Mouse (Mus musculus): ENCODE results near the gene Slc12a9.
A peak's percentile ranks its signal among the peaks of the same experiment; 100 is the strongest.

Slc12a9 gene

GRCm38 (mm10) chr5:137307071-137307912, 26.1 kb downstream of the Slc12a9 start, which contains the start of gene Srrt:
Gene Srrt (minus strand): TSS chr5:137307674.
- peak; percentile 98 for DNase-seq

GRCm38 (mm10) chr5:137306439-137307005, 26.9 kb downstream of the Slc12a9 start:
- peak; percentile 13 for DNase-seq

GRCm38 (mm10) chr5:137305822-137306221, 27.6 kb downstream of the Slc12a9 start:
- DNase-seq = no peak

- no peak for DNase-seq
These were observed 28.6 kb downstream of the Slc12a9 start for GRCm38 (mm10) chr5:137304816-137305215.

- DNase-seq = no peak
These were observed 29.2 kb downstream of the Slc12a9 start for GRCm38 (mm10) chr5:137304165-137304564.

GRCm38 (mm10) chr5:137303609-137304008, 29.8 kb downstream of the Slc12a9 start:
- no peak for DNase-seq

GRCm38 (mm10) chr5:137301253-137301652, 32.1 kb downstream of the Slc12a9 start:
- no peak for DNase-seq

GRCm38 (mm10) chr5:137299240-137299639, 34.2 kb downstream of the Slc12a9 start:
- DNase-seq = no peak

- no peak for DNase-seq
These were observed 36.3 kb downstream of the Slc12a9 start for GRCm38 (mm10) chr5:137297126-137297525.

- no peak for DNase-seq
These were observed 37.7 kb downstream of the Slc12a9 start for GRCm38 (mm10) chr5:137295712-137296111.

GRCm38 (mm10) chr5:137295296-137295695, 38.1 kb downstream of the Slc12a9 start:
- no peak for DNase-seq

GRCm38 (mm10) chr5:137294744-137295093, 38.7 kb downstream of the Slc12a9 start:
- no peak for DNase-seq

GRCm38 (mm10) chr5:137293839-137294743, 39.3 kb downstream of the Slc12a9 start, which contains the start of gene Ufsp1:
Gene Ufsp1 (plus strand): TSS chr5:137294629.
- peak; percentile 98 for DNase-seq

- peak; percentile 69 for DNase-seq
These were observed 40.1 kb downstream of the Slc12a9 start for GRCm38 (mm10) chr5:137293282-137293681.

- no peak for DNase-seq
These were observed 41.9 kb downstream of the Slc12a9 start for GRCm38 (mm10) chr5:137291381-137291926.

GRCm38 (mm10) chr5:137290677-137291076, 42.7 kb downstream of the Slc12a9 start:
- peak; percentile 58 for DNase-seq

- DNase-seq = no peak
These were observed 43.6 kb downstream of the Slc12a9 start for GRCm38 (mm10) chr5:137289591-137290365.

- DNase-seq = peak; percentile 81
These were observed 44.4 kb downstream of the Slc12a9 start for GRCm38 (mm10) chr5:137288999-137289470.

- peak; percentile 59 for DNase-seq
These were observed 45.2 kb downstream of the Slc12a9 start for GRCm38 (mm10) chr5:137287953-137288743.

GRCm38 (mm10) chr5:137287032-137287952, 46.1 kb downstream of the Slc12a9 start, which contains the start of gene Ache:
Gene Ache (plus strand): TSS chr5:137287519.
- peak; percentile 78 for DNase-seq

All from retina, postnatal 1 day (tissue).